Mouse (Mus musculus): ENCODE measurements around the gene Metap1. TPM values are rescaled to one million over a fixed set of nuclear protein-coding genes. Genes with fewer than 3 reads are reported as not detected.

Gene Metap1
- total and polyA plus RNA-seq, 2 experiments from 2014 or later = 49.8 to 50.7 TPM

GRCm38 (mm10) chr3:138523956-138524355 is 34.6 kb upstream of the Metap1 start:
- WGBS = 92% methylated on average over 4 of the region's 4 CpGs
- Histone ChIP-seq H3K36me3 (ENCODE audit: insufficient read depth, low read length) (no peaks in the 10 kb centered on the region), H3K4me1 (ENCODE audit: insufficient read depth, low read length) (no peaks in the 10 kb centered on the region), H3K4me3 (ENCODE audit: low read depth, low read length) (no peak overlapping the region), H3K9ac (replicated peaks; ENCODE audit: low read length, poor library complexity, severe bottlenecking) (no peak overlapping the region), H3K9me3 (ENCODE audit: low read length) (no peaks in the 10 kb centered on the region), H3K27ac (ENCODE audit: low read depth, low read length) (no peak overlapping the region), H3K27me3 (ENCODE audit: insufficient read depth, low read length) (no peaks in the 10 kb centered on the region), H3K4me2 (ENCODE audit: low read depth, low read length, poor library complexity, severe bottlenecking) (no peak overlapping the region)
- ATAC-seq (ENCODE audit: low FRiP score) = no peak
- TF ChIP-seq CTCF (IDR thresholded peaks at IDR 0.05) = no peak
- DNase-seq (ENCODE audit: low spot score) = no peak

GRCm38 (mm10) chr3:138519218-138519617 is 29.9 kb upstream of the Metap1 start:
- H3K36me3 ChIP-seq (ENCODE audit: insufficient read depth, low read length) = no peaks in the 10 kb centered on the region
- no peaks in the 10 kb centered on the region for H3K9me3 ChIP-seq (ENCODE audit: low read length)
- H3K4me2 ChIP-seq (ENCODE audit: low read depth, low read length, poor library complexity, severe bottlenecking) = no peak overlapping the region
- DNase-seq (ENCODE audit: low spot score) = no peak
- H3K9ac ChIP-seq (replicated peaks; ENCODE audit: low read length, poor library complexity, severe bottlenecking) = no peak overlapping the region
- H3K27me3 ChIP-seq (ENCODE audit: insufficient read depth, low read length) = no peaks in the 10 kb centered on the region
- 87% methylated on average over 6 of the region's 6 CpGs for WGBS
- no peak for ATAC-seq (ENCODE audit: low FRiP score)
- no peak overlapping the region for H3K4me3 ChIP-seq (ENCODE audit: low read depth, low read length)
- H3K27ac ChIP-seq (ENCODE audit: low read depth, low read length) = no peak overlapping the region
- no peak for TF ChIP-seq CTCF (IDR thresholded peaks at IDR 0.05)
- peaks cover 6% of the 10 kb centered on the region; the same call in 1 of the 2 replicates for H3K4me1 ChIP-seq (ENCODE audit: insufficient read depth, low read length)

GRCm38 (mm10) chr3:138517881-138518280 is 28.6 kb upstream of the Metap1 start:
- ATAC-seq (ENCODE audit: low FRiP score) = no peak
- no peak overlapping the region for H3K4me3 ChIP-seq (ENCODE audit: low read depth, low read length)
- no peaks in the 10 kb centered on the region for H3K27me3 ChIP-seq (ENCODE audit: insufficient read depth, low read length)
- no peaks in the 10 kb centered on the region for H3K9me3 ChIP-seq (ENCODE audit: low read length)
- no peak for DNase-seq (ENCODE audit: low spot score)
- WGBS = 70% methylated on average over 3 of the region's 3 CpGs
- no peak overlapping the region for H3K27ac ChIP-seq (ENCODE audit: low read depth, low read length)
- no peak overlapping the region for H3K9ac ChIP-seq (replicated peaks; ENCODE audit: low read length, poor library complexity, severe bottlenecking)
- H3K4me2 ChIP-seq (ENCODE audit: low read depth, low read length, poor library complexity, severe bottlenecking) = no peak overlapping the region
- no peaks in the 10 kb centered on the region for H3K36me3 ChIP-seq (ENCODE audit: insufficient read depth, low read length)
- peak; percentile 32 for TF ChIP-seq CTCF (IDR thresholded peaks at IDR 0.05)
- H3K4me1 ChIP-seq (ENCODE audit: insufficient read depth, low read length) = peaks cover 6% of the 10 kb centered on the region; the same call in 1 of the 2 replicates

- H3K4me3 ChIP-seq (ENCODE audit: low read depth, low read length) = no peak overlapping the region
- no peak overlapping the region for H3K27ac ChIP-seq (ENCODE audit: low read depth, low read length)
- H3K9me3 ChIP-seq (ENCODE audit: low read length) = no peaks in the 10 kb centered on the region
- WGBS = 22% methylated on average over 10 of the region's 10 CpGs
- DNase-seq (ENCODE audit: low spot score) (peak; percentile 51), ATAC-seq (ENCODE audit: low FRiP score) (peak; percentile 65; the same call in 1 of the 2 replicates)
- no peak overlapping the region for H3K4me2 ChIP-seq (ENCODE audit: low read depth, low read length, poor library complexity, severe bottlenecking)
- H3K9ac ChIP-seq (replicated peaks; ENCODE audit: low read length, poor library complexity, severe bottlenecking) = no peak overlapping the region
- H3K4me1 ChIP-seq (ENCODE audit: insufficient read depth, low read length) = peaks cover 6% of the 10 kb centered on the region; the same call in 1 of the 2 replicates
- TF ChIP-seq CTCF (IDR thresholded peaks at IDR 0.05) = no peak
- no peaks in the 10 kb centered on the region for H3K27me3 ChIP-seq (ENCODE audit: insufficient read depth, low read length)
- no peaks in the 10 kb centered on the region for H3K36me3 ChIP-seq (ENCODE audit: insufficient read depth, low read length)
Observed at GRCm38 (mm10) chr3:138515656-138516370, 26.5 kb upstream of the Metap1 start.

GRCm38 (mm10) chr3:138514749-138515148 is 25.4 kb upstream of the Metap1 start:
- no peak overlapping the region for H3K27ac ChIP-seq (ENCODE audit: low read depth, low read length)
- no peak for DNase-seq (ENCODE audit: low spot score)
- TF ChIP-seq CTCF (IDR thresholded peaks at IDR 0.05) = no peak
- WGBS = 57% methylated on average over 3 of the region's 3 CpGs
- H3K9me3 ChIP-seq (ENCODE audit: low read length) = no peaks in the 10 kb centered on the region
- no peak for ATAC-seq (ENCODE audit: low FRiP score)
- peaks cover 6% of the 10 kb centered on the region; the same call in 1 of the 2 replicates for H3K4me1 ChIP-seq (ENCODE audit: insufficient read depth, low read length)
- no peak overlapping the region for H3K4me2 ChIP-seq (ENCODE audit: low read depth, low read length, poor library complexity, severe bottlenecking)
- no peaks in the 10 kb centered on the region for H3K27me3 ChIP-seq (ENCODE audit: insufficient read depth, low read length)
- no peak overlapping the region for H3K4me3 ChIP-seq (ENCODE audit: low read depth, low read length)
- no peak overlapping the region for H3K9ac ChIP-seq (replicated peaks; ENCODE audit: low read length, poor library complexity, severe bottlenecking)
- no peaks in the 10 kb centered on the region for H3K36me3 ChIP-seq (ENCODE audit: insufficient read depth, low read length)

- H3K27me3 ChIP-seq (ENCODE audit: insufficient read depth, low read length) = no peaks in the 10 kb centered on the region
- H3K9ac ChIP-seq (replicated peaks; ENCODE audit: low read length, poor library complexity, severe bottlenecking) = no peak overlapping the region
- WGBS = 40% methylated on average over 12 of the region's 12 CpGs
- H3K27ac ChIP-seq (ENCODE audit: low read depth, low read length) = no peak overlapping the region
- H3K4me1 ChIP-seq (ENCODE audit: insufficient read depth, low read length) = peaks cover 6% of the 10 kb centered on the region; the same call in 1 of the 2 replicates
- H3K4me3 ChIP-seq (ENCODE audit: low read depth, low read length) = 0 out of 2 replicates have a peak overlapping the region, but pooled peaks have one; percentile 18
- no peak for DNase-seq (ENCODE audit: low spot score)
- H3K9me3 ChIP-seq (ENCODE audit: low read length) = no peaks in the 10 kb centered on the region
- H3K4me2 ChIP-seq (ENCODE audit: low read depth, low read length, poor library complexity, severe bottlenecking) = peak overlapping the region; percentile 36
- TF ChIP-seq CTCF (IDR thresholded peaks at IDR 0.05) = no peak
- ATAC-seq (ENCODE audit: low FRiP score) = no peak
- H3K36me3 ChIP-seq (ENCODE audit: insufficient read depth, low read length) = no peaks in the 10 kb centered on the region
Observed at GRCm38 (mm10) chr3:138513243-138513642, 23.9 kb upstream of the Metap1 start.
